Mouse (Mus musculus) kidney, embryonic 15.5 days (tissue): ENCODE measurements around the gene Akr1b10. TPM values are rescaled to one million over a fixed set of nuclear protein-coding genes. Genes with fewer than 3 reads are reported as not detected.

Experiments
- ATAC-seq: fragments of 200-750 bp; cut with Nextera tagmentation; replicated peaks from 2 replicates; pipeline ENCODE4 v1.8.0; 2017; ENCODE audit warnings: moderate TSS enrichment; ENCODE audit not compliant: low FRiP score
- H3K27ac ChIP-seq: fragments of 300-500 bp; sonication (generic); 2 replicates; pipeline ENCODE4 v1.5.1; 2015; ENCODE audit warnings: mild to moderate bottlenecking, inconsistent platforms
- H3K27me3 ChIP-seq: fragments of 300-500 bp; sonication (generic); 2 replicates; pipeline ENCODE4 v1.6.1; 2015; ENCODE audit warnings: inconsistent platforms
- H3K36me3 ChIP-seq: fragments of 300-500 bp; sonication (generic); 2 replicates; pipeline ENCODE4 v1.6.1; 2015; ENCODE audit warnings: inconsistent platforms
- H3K4me1 ChIP-seq: fragments of 300-500 bp; sonication (generic); 2 replicates; pipeline ENCODE4 v1.6.1; 2015; ENCODE audit warnings: inconsistent platforms
- H3K4me2 ChIP-seq: fragments of 300-500 bp; sonication (generic); 2 replicates; pipeline ENCODE4 v1.6.1; 2015; ENCODE audit warnings: moderate library complexity, mild to moderate bottlenecking, inconsistent platforms
- H3K4me3 ChIP-seq: fragments of 300-500 bp; sonication (generic); replicated peaks from 2 replicates; pipeline ENCODE4 v1.5.1; 2015; ENCODE audit warnings: mild to moderate bottlenecking, inconsistent platforms
- H3K9ac ChIP-seq: fragments of 300-500 bp; sonication (generic); 2 replicates; pipeline ENCODE4 v1.6.1; 2015; ENCODE audit warnings: mild to moderate bottlenecking, inconsistent platforms
- H3K9me3 ChIP-seq: fragments of 300-500 bp; sonication (generic); replicated peaks from 2 replicates; pipeline ENCODE4 v1.6.1; 2016; ENCODE audit warnings: inconsistent platforms
- WGBS: fragments of 180-500 bp; shearing (Covaris S2); methylation state at CpG from one replicate; pipeline ENCODE4 v1.1.7; 2015; ENCODE audit warnings: mixed read lengths; 5-methylcytosine and 5-hydroxymethylcytosine counted together
- polyA plus RNA-seq: library from polyadenylated mRNA; unstranded; fragments of >200 nt; fragmentation: Nextera tagmentation; extraction: Ambion mirVana; gene quantifications from 2 replicates; pipeline ENCODE4 v1.2.1, GENCODE M21; 2015

Akr1b10 gene
- polyA plus RNA-seq, 1 experiment from 2014 or later, result 29.9 TPM

- Histone ChIP-seq H3K36me3 (no peaks in the 10 kb centered on the region), H3K27me3 (no peaks in the 10 kb centered on the region), H3K4me3 (no peak overlapping the region), H3K4me1 (peaks cover 5% of the 10 kb centered on the region; the same call in 1 of the 2 replicates), H3K4me2 (no peak overlapping the region), H3K27ac (no peak overlapping the region), H3K9me3 (no peaks in the 10 kb centered on the region), H3K9ac (no peak overlapping the region)
- no peak for ATAC-seq
- WGBS, result 95% methylated on average over 2 of the region's 2 CpGs
These were observed 32.5 kb downstream of the Akr1b10 start for GRCm38 (mm10) chr6:34416521-34416920.

GRCm38 (mm10) chr6:34419071-34419470 lies 35.1 kb downstream of the Akr1b10 start:
- no peak overlapping the region for H3K4me2 ChIP-seq
- no peaks in the 10 kb centered on the region for H3K27me3 ChIP-seq
- no peak overlapping the region for H3K27ac ChIP-seq
- H3K4me1 ChIP-seq, result no peaks in the 10 kb centered on the region
- no peak for ATAC-seq
- no peaks in the 10 kb centered on the region for H3K9me3 ChIP-seq
- no peak overlapping the region for H3K9ac ChIP-seq
- no peaks in the 10 kb centered on the region for H3K36me3 ChIP-seq
- no peak overlapping the region for H3K4me3 ChIP-seq

GRCm38 (mm10) chr6:34439006-34439405 lies 55.0 kb downstream of the Akr1b10 start:
- no peak overlapping the region for H3K27ac ChIP-seq
- 72% methylated on average over 2 of the region's 2 CpGs for WGBS
- H3K4me2 ChIP-seq, result no peak overlapping the region
- H3K36me3 ChIP-seq, result no peaks in the 10 kb centered on the region
- H3K4me3 ChIP-seq, result no peak overlapping the region
- no peak overlapping the region for H3K9ac ChIP-seq
- H3K4me1 ChIP-seq, result no peaks in the 10 kb centered on the region
- no peaks in the 10 kb centered on the region for H3K9me3 ChIP-seq
- H3K27me3 ChIP-seq, result no peaks in the 10 kb centered on the region
- no peak for ATAC-seq

GRCm38 (mm10) chr6:34441556-34442257 lies 57.7 kb downstream of the Akr1b10 start:
- no peak overlapping the region for H3K4me2 ChIP-seq
- H3K4me3 ChIP-seq, result no peak overlapping the region
- no peaks in the 10 kb centered on the region for H3K4me1 ChIP-seq
- WGBS, result 59% methylated on average over 9 of the region's 9 CpGs
- H3K9me3 ChIP-seq, result no peaks in the 10 kb centered on the region
- H3K27ac ChIP-seq, result no peak overlapping the region
- no peaks in the 10 kb centered on the region for H3K27me3 ChIP-seq
- no peaks in the 10 kb centered on the region for H3K36me3 ChIP-seq
- ATAC-seq, result no peak
- no peak overlapping the region for H3K9ac ChIP-seq

- Histone ChIP-seq H3K27ac (no peak overlapping the region), H3K27me3 (no peaks in the 10 kb centered on the region), H3K9me3 (no peaks in the 10 kb centered on the region), H3K4me3 (no peak overlapping the region), H3K36me3 (no peaks in the 10 kb centered on the region), H3K4me2 (no peak overlapping the region), H3K4me1 (no peaks in the 10 kb centered on the region), H3K9ac (no peak overlapping the region)
- WGBS, result 84% methylated on average over 2 of the region's 2 CpGs
- ATAC-seq, result no peak
These were observed 59.8 kb downstream of the Akr1b10 start for GRCm38 (mm10) chr6:34443791-34444190.

Other genes with a start within 250 kb of the Akr1b10 start
- gene Slc35b4, start 207.1 kb upstream of the Akr1b10 start, polyA plus RNA-seq, result 63.8 and 64.4 TPM in 2 replicates
- gene Akr1b3, start 66.7 kb upstream of the Akr1b10 start, polyA plus RNA-seq, result 184 and 190 TPM in 2 replicates
- gene Akr1b8, start 30.1 kb upstream of the Akr1b10 start, polyA plus RNA-seq, result 13.2 and 13.9 TPM in 2 replicates
- gene Akr1b7, start 28.1 kb downstream of the Akr1b10 start, polyA plus RNA-seq, result 61.8 and 160 TPM in 2 replicates
- gene Bpgm, start 92.0 kb downstream of the Akr1b10 start, polyA plus RNA-seq, result 43.7 and 45.2 TPM in 2 replicates
- 242 and 266 TPM in 2 replicates for gene Cald1, start 214.3 kb downstream of the Akr1b10 start, polyA plus RNA-seq